Mouse (Mus musculus): ENCODE measurements around the gene Ccdc149. TPM values are rescaled to one million over a fixed set of nuclear protein-coding genes. Genes with fewer than 3 reads are reported as not detected.

Gene Ccdc149
- polyA plus RNA-seq, 1 experiment, result 2.1 TPM

- DNase-seq (ENCODE audit: low read depth, low spot score), result no peak
- WGBS, result 78% methylated on average over 6 of the region's 6 CpGs
These were observed 14.2 kb downstream of the Ccdc149 start for GRCm38 (mm10) chr5:52457154-52457553.

- 86% methylated on average over 9 of the region's 9 CpGs for WGBS
- DNase-seq (ENCODE audit: low read depth, low spot score), result no peak
These were observed 20.5 kb downstream of the Ccdc149 start for GRCm38 (mm10) chr5:52450821-52451220.

GRCm38 (mm10) chr5:52449187-52449586 is 22.1 kb downstream of the Ccdc149 start:
- no peak for DNase-seq (ENCODE audit: low read depth, low spot score)
- 85% methylated on average over 8 of the region's 8 CpGs for WGBS

- WGBS, result 78% methylated on average over 11 of the region's 11 CpGs
- no peak for DNase-seq (ENCODE audit: low read depth, low spot score)
These were observed 31.0 kb downstream of the Ccdc149 start for GRCm38 (mm10) chr5:52440278-52440677.

- WGBS, result 79% methylated on average over 7 of the region's 7 CpGs
- DNase-seq (ENCODE audit: low read depth, low spot score), result no peak
These were observed 32.4 kb downstream of the Ccdc149 start for GRCm38 (mm10) chr5:52438946-52439345.

- WGBS, result 79% methylated on average over 6 of the region's 6 CpGs
- DNase-seq (ENCODE audit: low read depth, low spot score), result no peak
These were observed 35.8 kb downstream of the Ccdc149 start for GRCm38 (mm10) chr5:52435533-52435932.

- WGBS, result 18% methylated on average over 8 of the region's 8 CpGs
- DNase-seq (ENCODE audit: low read depth, low spot score), result peak; percentile 22
These were observed 40.0 kb downstream of the Ccdc149 start for GRCm38 (mm10) chr5:52431276-52431844.

GRCm38 (mm10) chr5:52429731-52430480 is 41.4 kb downstream of the Ccdc149 start:
- WGBS, result 78% methylated on average over 14 of the region's 14 CpGs
- no peak for DNase-seq (ENCODE audit: low read depth, low spot score)

- WGBS, result 77% methylated on average over 4 of the region's 4 CpGs
- no peak for DNase-seq (ENCODE audit: low read depth, low spot score)
These were observed 42.7 kb downstream of the Ccdc149 start for GRCm38 (mm10) chr5:52428613-52429012.

GRCm38 (mm10) chr5:52425819-52426218 is 45.5 kb downstream of the Ccdc149 start:
- 91% methylated on average over 9 of the region's 9 CpGs for WGBS
- no peak for DNase-seq (ENCODE audit: low read depth, low spot score)

- DNase-seq (ENCODE audit: low read depth, low spot score), result no peak
- WGBS, result 75% methylated on average over 3 of the region's 3 CpGs
These were observed 47.4 kb downstream of the Ccdc149 start for GRCm38 (mm10) chr5:52423893-52424292.

GRCm38 (mm10) chr5:52416485-52416884 is 54.8 kb downstream of the Ccdc149 start:
- no peak for DNase-seq (ENCODE audit: low read depth, low spot score)
- WGBS, result 72% methylated on average over 2 of the region's 2 CpGs

GRCm38 (mm10) chr5:52415917-52416316 is 55.4 kb downstream of the Ccdc149 start:
- 87% methylated on average over 6 of the region's 6 CpGs for WGBS
- DNase-seq (ENCODE audit: low read depth, low spot score), result no peak

GRCm38 (mm10) chr5:52415193-52415592 is 56.1 kb downstream of the Ccdc149 start:
- no peak for DNase-seq (ENCODE audit: low read depth, low spot score)
- 97% methylated on average over 1 of the region's 1 CpGs for WGBS

- DNase-seq (ENCODE audit: low read depth, low spot score), result no peak
- 79% methylated on average over 3 of the region's 3 CpGs for WGBS
These were observed 59.8 kb downstream of the Ccdc149 start for GRCm38 (mm10) chr5:52411567-52411966.

- 78% methylated on average over 12 of the region's 12 CpGs for WGBS
- DNase-seq (ENCODE audit: low read depth, low spot score), result no peak
These were observed 61.1 kb downstream of the Ccdc149 start for GRCm38 (mm10) chr5:52410197-52410596.

- DNase-seq (ENCODE audit: low read depth, low spot score), result no peak
- WGBS, result 82% methylated on average over 7 of the region's 7 CpGs
These were observed 62.5 kb downstream of the Ccdc149 start for GRCm38 (mm10) chr5:52408668-52409315.

GRCm38 (mm10) chr5:52404373-52404772 is 66.9 kb downstream of the Ccdc149 start:
- 89% methylated on average over 8 of the region's 8 CpGs for WGBS
- DNase-seq (ENCODE audit: low read depth, low spot score), result no peak

- 90% methylated on average over 4 of the region's 4 CpGs for WGBS
- no peak for DNase-seq (ENCODE audit: low read depth, low spot score)
These were observed 77.6 kb downstream of the Ccdc149 start for GRCm38 (mm10) chr5:52393756-52394155.

- no peak for DNase-seq (ENCODE audit: low read depth, low spot score)
- WGBS, result 91% methylated on average over 16 of the region's 16 CpGs
These were observed 79.8 kb downstream of the Ccdc149 start for GRCm38 (mm10) chr5:52391471-52391870.

GRCm38 (mm10) chr5:52390381-52390780 is 80.9 kb downstream of the Ccdc149 start:
- 94% methylated on average over 6 of the region's 6 CpGs for WGBS
- DNase-seq (ENCODE audit: low read depth, low spot score), result no peak
